Mouse (Mus musculus) layer of hippocampus, adult 9-10 months (tissue): Measurements from ENCODE around the gene Abca3.
A peak's percentile ranks its signal among the peaks of the same experiment; 100 is the strongest.

Source experiments
- DNase-seq: peaks from one replicate; pipeline ENCODE4 v3.0.0; 2022; ENCODE audit warnings: low spot score

The Abca3 gene

GRCm38 (mm10) chr17:24351760-24352357 lies at the start of gene Abca3:
Gene Abca3 (plus strand): TSS chr17:24351950.
- peak; percentile 84 for DNase-seq

- no peak for DNase-seq
Observed at GRCm38 (mm10) chr17:24307500-24307899, 44.2 kb upstream of the Abca3 start.

- DNase-seq = no peak
Observed at GRCm38 (mm10) chr17:24320826-24321225, 30.9 kb upstream of the Abca3 start.

GRCm38 (mm10) chr17:24325051-24325450 lies 26.7 kb upstream of the Abca3 start:
- no peak for DNase-seq

- no peak for DNase-seq
Observed at GRCm38 (mm10) chr17:24327656-24328055, 24.1 kb upstream of the Abca3 start.

GRCm38 (mm10) chr17:24344672-24345071 lies 7.1 kb upstream of the Abca3 start:
- DNase-seq = no peak

GRCm38 (mm10) chr17:24346831-24347230 lies 4.9 kb upstream of the Abca3 start:
- no peak for DNase-seq

- DNase-seq = no peak
Observed at GRCm38 (mm10) chr17:24349176-24349575, 2.6 kb upstream of the Abca3 start.

- DNase-seq = no peak
Observed at GRCm38 (mm10) chr17:24350926-24351759, 607 bp upstream of the Abca3 start, which contains the start of gene Abca17. Gene Abca17 (minus strand): TSS chr17:24351068.

GRCm38 (mm10) chr17:24352370-24353194 lies 832 bp downstream of the Abca3 start:
- DNase-seq = no peak

- DNase-seq = no peak
Observed at GRCm38 (mm10) chr17:24353960-24354359, 2.2 kb downstream of the Abca3 start.

- no peak for DNase-seq
Observed at GRCm38 (mm10) chr17:24355284-24355683, 3.5 kb downstream of the Abca3 start.

- no peak for DNase-seq
Observed at GRCm38 (mm10) chr17:24359006-24359405, 7.3 kb downstream of the Abca3 start.

- DNase-seq = no peak
Observed at GRCm38 (mm10) chr17:24359903-24360302, 8.2 kb downstream of the Abca3 start.

GRCm38 (mm10) chr17:24360841-24361240 lies 9.1 kb downstream of the Abca3 start:
- no peak for DNase-seq

GRCm38 (mm10) chr17:24361291-24361690 lies 9.5 kb downstream of the Abca3 start:
- no peak for DNase-seq

GRCm38 (mm10) chr17:24362527-24362926 lies 10.8 kb downstream of the Abca3 start:
- no peak for DNase-seq

- DNase-seq = no peak
Observed at GRCm38 (mm10) chr17:24364461-24364860, 12.7 kb downstream of the Abca3 start.

GRCm38 (mm10) chr17:24365863-24366262 lies 14.1 kb downstream of the Abca3 start:
- no peak for DNase-seq

- DNase-seq = no peak
Observed at GRCm38 (mm10) chr17:24375094-24375712, 23.5 kb downstream of the Abca3 start.

- DNase-seq = no peak
Observed at GRCm38 (mm10) chr17:24375886-24376285, 24.1 kb downstream of the Abca3 start.

- DNase-seq = no peak
Observed at GRCm38 (mm10) chr17:24378496-24378895, 26.7 kb downstream of the Abca3 start.
